Mouse (Mus musculus) adrenal gland, postnatal 4 days (tissue): ENCODE results near the gene Ptprg. TPM values are rescaled to one million over a fixed set of nuclear protein-coding genes. Genes with fewer than 3 reads are reported as not detected.
A peak's percentile ranks its signal among the peaks of the same experiment; 100 is the strongest.

Experiments used
- DNase-seq, 2 experiments: peaks; one replicate each; pipeline ENCODE4 v3.0.0; 2021 to 2022; ENCODE audit warnings: low spot score in 2 of 2, mixed read lengths in 2 of 2
- long read RNA-seq, 2 experiments: library from polyadenylated mRNA; stranded (forward); transcript quantifications; one replicate each; pipeline ENCODE4 v2.0.0; 2021
- total RNA-seq, 2 experiments: library from RNA; stranded (reverse); gene quantifications; 2 replicates each; pipeline ENCODE4 v1.2.3; 2021

Gene Ptprg
- total RNA-seq = 100 to 1,000 TPM in 1 of 2 experiments, 10 to 100 TPM in 1; 94.8 to 106 TPM
- long read RNA-seq, experiment 1, partial matches to known transcripts = 2 of 7 reads
- long read RNA-seq, experiment 1, other reads (novel, unspliced or antisense) = 5 of 7 reads
- long read RNA-seq, experiment 2, partial matches to known transcripts = 9 of 19 reads
- long read RNA-seq, experiment 2, other reads (novel, unspliced or antisense) = 10 of 19 reads

DNA sequence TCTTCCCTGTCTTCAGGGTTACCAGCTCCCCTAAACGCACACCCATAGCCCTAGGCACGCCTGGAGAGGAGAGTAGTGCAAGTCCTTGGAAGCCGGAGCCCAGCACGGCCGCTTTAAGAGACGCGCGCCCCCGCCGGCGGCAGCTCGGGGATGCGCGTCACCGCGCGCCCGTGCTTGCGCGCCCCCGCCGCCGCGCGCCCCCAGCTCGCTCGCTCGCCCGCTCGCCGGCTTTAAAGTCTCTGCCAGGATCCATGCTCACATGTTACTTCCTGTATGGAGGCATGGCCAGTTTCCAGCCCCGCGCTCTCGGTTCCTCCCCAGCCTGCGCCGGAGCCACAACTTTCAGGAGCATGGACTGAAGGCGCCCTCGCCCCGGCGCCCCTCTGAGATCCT is at the start of gene Ptprg:
Gene Ptprg (plus strand): TSS at position 260 of the 393 bp plus-strand sequence.
- peak; percentile 58 to 71 for DNase-seq

GRCm38 (mm10) chr14:11503803-11504365 is 49.4 kb upstream of the Ptprg start:
- no peak for DNase-seq

DNA sequence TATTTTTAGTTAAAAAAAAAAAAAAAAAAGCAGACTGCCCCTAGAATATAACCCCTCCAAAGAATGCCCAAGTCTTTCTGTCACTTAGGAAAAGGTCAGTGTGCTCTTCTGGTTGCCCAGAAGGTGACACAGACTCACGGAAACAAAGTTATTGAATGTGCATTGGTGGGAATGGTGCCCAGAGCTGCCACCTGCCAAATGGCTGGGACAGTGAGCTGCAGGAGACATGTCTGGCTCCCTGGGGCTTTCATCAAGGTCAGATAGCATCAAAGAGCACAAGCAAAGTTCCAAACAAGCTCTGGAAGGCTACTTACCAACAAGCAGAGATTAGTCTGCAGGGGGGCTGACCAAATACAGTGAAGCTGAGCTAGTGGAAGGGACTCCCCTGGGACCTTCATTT is 43.2 kb upstream of the Ptprg start:
- DNase-seq = no peak

- no peak for DNase-seq
These were observed 34.2 kb upstream of the Ptprg start for GRCm38 (mm10) chr14:11519171-11519570.

DNA sequence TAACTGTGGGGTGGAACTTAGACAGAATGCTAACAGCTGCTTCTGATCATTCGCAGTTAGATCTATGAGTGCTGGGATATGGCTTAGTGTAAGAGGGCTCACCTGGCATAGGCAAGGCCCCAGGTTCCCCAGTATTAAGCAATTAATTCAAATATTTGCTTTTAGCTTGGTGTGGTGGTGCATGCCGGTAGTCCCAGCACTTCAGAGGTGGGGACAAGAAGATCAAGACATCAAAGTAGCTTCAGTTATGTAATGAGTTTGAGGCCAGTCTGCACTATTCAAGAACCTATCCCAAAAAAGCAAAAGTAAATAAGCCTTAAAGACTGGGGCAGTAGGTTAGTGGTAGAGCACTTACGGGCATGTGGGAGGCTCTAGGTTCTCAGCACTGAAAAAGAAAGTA is 30.3 kb upstream of the Ptprg start:
- no peak for DNase-seq

GRCm38 (mm10) chr14:11529591-11529990 is 23.7 kb upstream of the Ptprg start:
- DNase-seq = no peak

DNA sequence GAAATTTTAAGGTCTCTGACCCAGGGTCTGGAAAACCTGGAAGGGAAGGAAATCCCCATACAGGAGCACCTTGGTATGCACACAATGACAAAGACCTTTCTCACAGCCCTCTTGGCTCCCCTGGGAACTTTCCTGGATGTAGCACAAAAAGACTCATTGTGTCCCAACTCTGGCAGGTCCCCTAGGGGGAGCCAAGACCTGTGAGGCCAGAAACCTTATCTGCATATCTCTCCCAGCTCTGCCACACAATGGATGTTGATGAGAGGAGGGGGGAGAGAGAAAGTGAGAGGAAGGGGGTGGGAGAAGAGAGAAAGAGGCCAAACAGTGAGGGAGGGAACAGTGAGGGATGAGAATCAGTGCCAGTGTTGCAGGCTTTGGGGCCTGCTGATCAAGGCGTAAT is 18.9 kb upstream of the Ptprg start:
- no peak for DNase-seq

GRCm38 (mm10) chr14:11536121-11536520 is 17.2 kb upstream of the Ptprg start:
- no peak for DNase-seq

GRCm38 (mm10) chr14:11551892-11552291 is 1.4 kb upstream of the Ptprg start:
- DNase-seq = no peak

DNA sequence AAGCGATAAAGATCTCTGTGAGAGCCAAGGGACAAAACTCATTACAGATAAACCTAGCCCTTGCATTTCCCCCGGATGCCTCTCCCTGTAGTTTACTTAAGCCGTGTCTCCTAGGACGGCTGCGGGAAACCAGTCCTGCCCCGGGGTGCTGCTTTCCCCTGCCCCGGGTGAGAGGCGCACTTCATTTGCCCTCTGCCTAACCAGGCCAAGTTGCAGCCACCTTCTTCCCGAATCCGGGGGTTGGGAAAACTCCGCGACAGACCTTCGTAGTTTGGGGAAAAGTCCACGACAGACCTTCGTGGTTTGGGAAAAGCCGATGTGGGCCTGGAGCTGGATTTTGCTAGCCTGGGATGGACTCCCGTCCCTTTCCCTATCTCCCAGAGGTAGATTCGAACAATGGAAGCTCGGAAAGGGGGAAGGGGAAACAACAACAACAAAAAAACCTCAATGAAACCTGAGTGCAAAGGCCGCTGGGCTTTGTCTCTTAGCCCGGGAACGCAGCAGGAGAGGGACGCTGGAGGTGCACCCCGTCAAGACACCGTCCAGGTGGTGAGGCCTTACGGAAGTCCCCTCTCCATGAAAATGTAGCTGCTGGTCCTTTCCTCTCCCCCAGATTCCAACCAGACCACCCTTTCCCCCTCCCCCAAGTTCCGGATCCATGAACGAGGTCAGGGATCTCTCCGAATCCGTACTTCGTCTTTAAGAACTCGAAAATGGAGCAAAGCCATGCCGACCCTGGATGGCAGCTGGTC is 635 bp upstream of the Ptprg start:
- peak; percentile 19 for DNase-seq

DNA sequence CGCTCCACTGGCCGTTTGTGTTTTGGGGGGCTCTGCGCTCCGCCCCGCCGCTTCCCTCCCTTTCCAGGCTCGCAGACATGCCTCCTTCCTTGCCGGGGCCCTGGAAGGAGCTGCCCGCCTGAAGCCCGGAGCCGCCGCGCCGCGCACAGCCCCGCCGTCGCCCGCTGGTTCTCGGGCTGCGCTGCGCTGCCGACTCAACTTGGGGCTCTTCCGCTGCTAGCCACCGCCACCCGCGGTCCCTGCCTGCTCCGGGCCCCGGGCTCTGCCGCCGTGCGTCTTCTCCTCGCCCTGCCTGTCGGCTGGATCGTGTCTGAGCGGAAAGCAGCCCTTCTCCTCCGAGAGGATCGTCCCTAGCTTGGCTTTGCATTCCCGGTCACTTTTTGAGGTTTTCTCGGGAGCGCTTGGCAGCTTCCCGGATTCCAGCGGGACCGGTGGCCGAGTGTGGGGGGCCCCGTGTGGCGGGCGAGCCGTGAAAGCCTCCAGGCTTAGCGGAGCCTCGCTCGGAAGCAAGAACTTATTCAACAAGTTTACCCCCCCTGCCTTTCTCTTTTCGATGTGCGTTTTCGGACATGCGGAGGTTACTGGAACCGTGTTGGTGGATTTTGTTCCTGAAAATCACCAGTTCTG is 460 bp downstream of the Ptprg start:
- DNase-seq = no peak

- DNase-seq = peak in 1 of 2 experiments; percentile 20
These were observed 1.1 kb downstream of the Ptprg start for GRCm38 (mm10) chr14:11554306-11555041.

GRCm38 (mm10) chr14:11555061-11555501 is 1.7 kb downstream of the Ptprg start:
- no peak for DNase-seq

DNA sequence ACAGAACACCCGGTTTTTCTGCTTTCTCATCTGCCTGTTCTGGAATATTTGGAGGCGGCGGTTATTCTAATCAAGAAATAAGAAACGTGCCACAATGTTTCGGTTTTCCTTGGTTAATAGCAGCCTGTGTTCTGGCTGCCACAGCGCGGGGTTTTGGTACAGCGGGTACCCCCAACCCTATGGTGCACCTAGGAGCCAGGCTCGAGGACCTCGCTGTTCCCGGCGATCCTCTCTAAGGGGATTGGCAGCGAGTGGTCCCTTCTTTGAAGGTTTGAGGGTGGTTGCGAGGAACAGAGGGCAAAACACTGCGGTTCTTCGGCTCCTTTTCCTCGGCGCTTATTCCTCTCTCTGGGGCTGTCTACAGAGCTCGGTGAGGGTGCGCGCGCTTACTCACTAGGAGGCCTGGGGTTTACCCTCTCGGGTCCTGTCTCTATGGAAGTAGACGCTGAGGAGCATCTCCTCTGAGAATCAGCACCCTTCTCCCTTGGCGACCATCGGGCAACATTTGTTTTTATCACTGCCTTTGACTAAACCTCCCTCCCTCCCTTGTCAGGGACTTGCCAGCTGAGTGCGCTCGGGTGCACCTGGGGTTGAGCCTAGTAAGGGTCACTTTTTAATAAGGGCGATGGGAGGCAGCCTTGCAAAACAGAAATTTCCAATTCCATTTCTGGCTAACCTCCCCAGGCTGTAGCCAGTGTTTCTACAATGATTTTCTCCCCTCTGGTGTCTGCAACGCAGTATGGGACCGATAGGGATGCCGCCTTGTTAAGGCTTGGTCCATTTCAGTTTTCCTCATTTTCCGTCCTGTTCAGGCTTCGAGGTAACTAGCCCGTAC is 2.4 kb downstream of the Ptprg start:
- no peak for DNase-seq

- DNase-seq = peak in 1 of 2 experiments; percentile 37
These were observed 3.2 kb downstream of the Ptprg start for GRCm38 (mm10) chr14:11556356-11557130.

- no peak for DNase-seq
These were observed 5.2 kb downstream of the Ptprg start for GRCm38 (mm10) chr14:11558496-11558895.

GRCm38 (mm10) chr14:11560641-11561232 is 7.4 kb downstream of the Ptprg start:
- DNase-seq = no peak

- no peak for DNase-seq
These were observed 8.1 kb downstream of the Ptprg start for GRCm38 (mm10) chr14:11561397-11561796.

DNA sequence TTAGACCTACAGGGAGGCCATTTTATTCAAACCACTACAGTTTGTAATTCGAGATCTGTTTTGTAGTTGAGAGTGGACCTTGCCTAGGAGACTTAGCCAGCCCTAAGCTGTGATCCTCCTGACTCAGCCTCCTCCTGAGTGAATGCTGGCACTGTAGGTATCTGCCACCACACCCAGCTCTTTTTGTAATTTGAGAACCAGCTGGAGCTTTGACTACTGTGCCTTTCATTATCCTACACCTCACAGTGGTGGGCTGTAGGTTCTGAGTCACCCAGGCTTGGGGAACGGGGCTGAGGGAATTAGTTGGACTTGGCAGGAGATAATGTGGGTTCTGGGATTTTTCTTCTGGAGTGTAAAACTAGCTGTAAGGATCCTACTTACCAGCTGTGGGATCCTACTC is 9.5 kb downstream of the Ptprg start:
- DNase-seq = no peak
